Mouse (Mus musculus) midbrain, embryonic 11.5 days (tissue): ENCODE measurements around the gene Pip5k1b. TPM values are rescaled to one million over a fixed set of nuclear protein-coding genes. Genes with fewer than 3 reads are reported as not detected.

ENCODE experiments used
- ATAC-seq: fragments of 200-750 bp; cut with Nextera tagmentation; 2 replicates; pipeline ENCODE4 v1.8.0; 2017; ENCODE audit warnings: moderate TSS enrichment, moderate library complexity; ENCODE audit not compliant: low FRiP score
- DNase-seq: peaks from one replicate; pipeline ENCODE4 v3.0.0; 2015; ENCODE audit warnings: low spot score; ENCODE audit errors: missing footprints
- H3K27ac ChIP-seq: fragments of 300-500 bp; sonication (generic); 2 replicates; pipeline ENCODE4 v1.5.1; 2014; ENCODE audit warnings: low read depth, low read length
- H3K27me3 ChIP-seq: fragments of 300-500 bp; sonication (generic); 2 replicates; pipeline ENCODE4 v1.6.1; 2014; ENCODE audit warnings: mild to moderate bottlenecking, low read length, moderate library complexity, mixed read lengths; ENCODE audit not compliant: control insufficient read depth, insufficient read depth
- H3K36me3 ChIP-seq: fragments of 300-500 bp; sonication (generic); 2 replicates; pipeline ENCODE4 v1.6.1; 2014; ENCODE audit warnings: mild to moderate bottlenecking, low read length, moderate library complexity, mixed read lengths; ENCODE audit not compliant: control insufficient read depth, insufficient read depth
- H3K4me1 ChIP-seq: fragments of 300-500 bp; sonication (generic); 2 replicates; pipeline ENCODE4 v1.6.1; 2014; ENCODE audit warnings: low read length; ENCODE audit not compliant: control insufficient read depth, insufficient read depth
- H3K4me2 ChIP-seq: fragments of 300-500 bp; sonication (generic); 2 replicates; pipeline ENCODE4 v1.6.1; 2014; ENCODE audit warnings: mild to moderate bottlenecking, moderate library complexity
- H3K4me3 ChIP-seq: fragments of 300-500 bp; sonication (generic); 2 replicates; pipeline ENCODE4 v1.5.1; 2014; ENCODE audit warnings: low read depth, low read length
- H3K9ac ChIP-seq: fragments of 300-500 bp; sonication (generic); 2 replicates; pipeline ENCODE4 v1.6.1; 2014; ENCODE audit warnings: low read length
- H3K9me3 ChIP-seq: fragments of 300-500 bp; sonication (generic); 2 replicates; pipeline ENCODE4 v1.6.1; 2016; ENCODE audit warnings: low read length; ENCODE audit not compliant: control insufficient read depth
- WGBS: fragments of 180-500 bp; shearing (Covaris S2); extraction: QIAGEN DNeasy Blood & Tissue Kit; methylation state at CpG from one replicate; pipeline ENCODE4 v1.1.7; 2014; 5-methylcytosine and 5-hydroxymethylcytosine counted together
- polyA plus RNA-seq: library from polyadenylated mRNA; unstranded; fragments of >200 nt; fragmentation: Nextera tagmentation; extraction: Ambion mirVana; gene quantifications from 2 replicates; pipeline ENCODE4 v1.2.1, GENCODE M21; 2014

The Pip5k1b gene
- polyA plus RNA-seq, 1 experiment from 2014 or later = 2.3 TPM

DNA sequence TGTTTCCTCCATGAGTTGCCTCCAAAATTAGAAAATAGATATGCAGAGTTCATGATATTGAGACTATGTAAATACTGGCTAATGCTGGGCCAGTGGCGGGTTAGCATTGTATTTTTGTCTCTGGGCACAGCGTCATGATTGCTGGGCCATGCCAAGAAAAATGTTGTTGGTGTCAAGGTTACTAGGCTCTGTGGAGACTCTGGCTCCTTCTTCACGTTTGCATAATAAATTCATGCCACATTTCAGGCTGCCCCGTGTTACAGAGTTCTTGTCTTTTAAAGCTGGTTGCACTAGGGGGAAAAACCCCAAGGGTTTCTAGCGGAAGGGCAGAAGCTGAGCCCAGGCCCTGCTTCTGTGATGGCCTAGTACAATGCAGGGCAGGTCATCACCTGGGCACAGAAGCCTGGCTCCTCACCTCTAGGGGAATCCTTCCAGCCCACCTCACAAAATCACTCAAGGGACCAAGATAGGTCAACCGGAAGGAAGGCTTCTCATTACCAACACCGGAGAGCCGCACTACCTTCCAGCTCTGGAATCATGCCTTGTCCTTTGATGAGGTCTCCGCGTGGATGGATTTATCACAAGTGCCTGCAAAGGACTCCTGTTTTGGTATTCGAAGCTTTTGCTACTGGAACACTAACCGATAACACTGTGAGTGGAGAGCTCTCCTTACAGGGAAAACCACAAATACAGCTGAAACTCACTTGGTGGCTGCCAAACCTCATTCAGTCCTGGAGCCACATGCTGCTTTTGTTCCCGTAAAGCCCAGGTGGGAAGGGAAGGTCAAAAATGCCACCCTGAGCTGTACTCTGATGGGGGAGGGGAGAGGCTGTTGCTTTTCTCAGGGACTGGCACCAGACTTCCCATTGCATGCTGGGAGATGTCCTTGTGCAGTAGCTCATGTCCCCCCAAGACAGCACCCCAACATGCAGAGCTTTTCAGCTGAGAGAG is 248.1 kb downstream of the Pip5k1b start:
- peaks cover 10% of the 10 kb centered on the region for H3K4me1 ChIP-seq
- H3K9ac ChIP-seq = peak overlapping the region; percentile 17; the same call in 1 of the 2 replicates
- no peak overlapping the region for H3K4me3 ChIP-seq
- no peaks in the 10 kb centered on the region for H3K9me3 ChIP-seq
- H3K27ac ChIP-seq = no peak overlapping the region; the same call in 1 of the 2 replicates
- no peak overlapping the region for H3K4me2 ChIP-seq
- WGBS = 71% methylated on average over 13 of the region's 13 CpGs
- H3K36me3 ChIP-seq = no peaks in the 10 kb centered on the region
- ATAC-seq (peak; percentile 14; the same call in 1 of the 2 replicates), DNase-seq (peak; percentile 83)
- no peaks in the 10 kb centered on the region for H3K27me3 ChIP-seq

DNA sequence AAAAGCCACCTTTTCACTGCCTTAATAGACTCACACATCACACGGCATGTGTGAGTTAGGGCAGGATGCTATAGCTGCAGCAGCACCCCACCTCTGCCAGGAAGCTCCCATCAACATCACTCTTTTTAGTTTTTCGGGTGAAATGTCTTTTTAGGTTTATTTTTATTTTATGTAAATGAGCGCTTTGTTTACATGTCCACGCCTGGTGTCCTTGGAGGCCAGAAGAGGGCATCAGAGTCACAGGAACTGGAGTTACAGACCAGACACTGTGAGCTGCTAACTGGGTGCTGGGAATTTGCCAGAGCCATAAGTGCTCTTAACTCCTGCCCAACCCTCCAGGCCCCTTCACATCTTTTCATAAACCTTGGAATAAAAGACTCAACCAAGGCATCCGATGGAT is 249.3 kb downstream of the Pip5k1b start:
- no peak for ATAC-seq
- no peak overlapping the region for H3K4me2 ChIP-seq
- H3K27ac ChIP-seq = no peak overlapping the region

DNA sequence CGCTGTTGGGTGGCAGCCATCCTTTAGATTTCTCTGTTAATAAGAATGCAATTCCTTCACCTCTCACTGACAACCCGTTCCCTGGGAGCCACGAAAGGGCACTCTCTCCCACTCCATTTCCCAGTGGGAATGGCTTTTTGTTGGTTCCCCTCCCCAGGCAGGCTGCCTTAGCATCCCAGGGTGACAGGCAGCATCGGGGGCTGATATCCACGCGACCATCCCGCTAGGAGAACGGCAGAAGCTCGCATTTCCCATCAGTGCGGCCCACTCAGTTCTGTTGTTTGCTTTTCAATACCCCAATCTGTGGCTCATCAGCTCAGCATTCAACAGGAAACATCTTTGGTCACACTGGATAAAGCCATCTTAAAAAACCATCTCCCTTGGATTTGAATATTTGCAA is 253.5 kb downstream of the Pip5k1b start:
- Histone ChIP-seq H3K9me3 (no peaks in the 10 kb centered on the region), H3K4me1 (peaks cover 14% of the 10 kb centered on the region), H3K9ac (no peak overlapping the region), H3K27me3 (no peaks in the 10 kb centered on the region), H3K36me3 (no peaks in the 10 kb centered on the region), H3K4me2 (no peak overlapping the region; the same call in 1 of the 2 replicates), H3K27ac (no peak overlapping the region), H3K4me3 (no peak overlapping the region)
- WGBS = 35% methylated on average over 10 of the region's 10 CpGs
- ATAC-seq (no peak), DNase-seq (no peak)

More for the DNA sequence above, 249.3 kb downstream of the Pip5k1b start:
- Histone ChIP-seq H3K36me3 (no peaks in the 10 kb centered on the region), H3K4me1 (peaks cover 21% of the 10 kb centered on the region), H3K27me3 (no peaks in the 10 kb centered on the region), H3K9me3 (no peaks in the 10 kb centered on the region), H3K9ac (no peak overlapping the region), H3K4me3 (no peak overlapping the region)
- WGBS = 95% methylated on average over 5 of the region's 5 CpGs
- no peak for DNase-seq

DNA sequence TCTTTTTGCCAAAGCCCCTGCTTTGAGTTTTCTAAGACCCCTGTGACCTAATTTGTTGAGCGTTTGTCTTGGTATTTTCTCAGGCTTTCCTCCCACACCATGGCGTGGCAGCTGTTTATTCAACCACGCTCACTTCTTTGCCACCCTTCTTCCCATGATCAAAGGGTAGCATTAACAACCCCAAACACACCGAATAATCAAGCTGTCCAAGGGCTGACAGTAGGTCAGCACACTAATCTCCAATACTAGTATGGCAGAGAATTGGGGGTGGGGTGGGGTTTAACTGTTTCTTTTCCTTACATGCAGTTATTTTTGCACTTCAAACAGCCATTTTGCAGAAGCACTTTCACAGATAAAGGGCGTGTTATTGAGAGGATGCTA is 253.9 kb downstream of the Pip5k1b start:
- Histone ChIP-seq H3K4me2 (peak overlapping the region; percentile 6; the same call in 1 of the 2 replicates), H3K27ac (no peak overlapping the region), H3K27me3 (no peaks in the 10 kb centered on the region), H3K9me3 (no peaks in the 10 kb centered on the region), H3K9ac (no peak overlapping the region), H3K4me1 (peaks cover 14% of the 10 kb centered on the region), H3K4me3 (no peak overlapping the region), H3K36me3 (no peaks in the 10 kb centered on the region)
- 5% methylated on average over 5 of the region's 5 CpGs for WGBS
- DNase-seq (peak; percentile 88), ATAC-seq (peak; percentile 65)

DNA sequence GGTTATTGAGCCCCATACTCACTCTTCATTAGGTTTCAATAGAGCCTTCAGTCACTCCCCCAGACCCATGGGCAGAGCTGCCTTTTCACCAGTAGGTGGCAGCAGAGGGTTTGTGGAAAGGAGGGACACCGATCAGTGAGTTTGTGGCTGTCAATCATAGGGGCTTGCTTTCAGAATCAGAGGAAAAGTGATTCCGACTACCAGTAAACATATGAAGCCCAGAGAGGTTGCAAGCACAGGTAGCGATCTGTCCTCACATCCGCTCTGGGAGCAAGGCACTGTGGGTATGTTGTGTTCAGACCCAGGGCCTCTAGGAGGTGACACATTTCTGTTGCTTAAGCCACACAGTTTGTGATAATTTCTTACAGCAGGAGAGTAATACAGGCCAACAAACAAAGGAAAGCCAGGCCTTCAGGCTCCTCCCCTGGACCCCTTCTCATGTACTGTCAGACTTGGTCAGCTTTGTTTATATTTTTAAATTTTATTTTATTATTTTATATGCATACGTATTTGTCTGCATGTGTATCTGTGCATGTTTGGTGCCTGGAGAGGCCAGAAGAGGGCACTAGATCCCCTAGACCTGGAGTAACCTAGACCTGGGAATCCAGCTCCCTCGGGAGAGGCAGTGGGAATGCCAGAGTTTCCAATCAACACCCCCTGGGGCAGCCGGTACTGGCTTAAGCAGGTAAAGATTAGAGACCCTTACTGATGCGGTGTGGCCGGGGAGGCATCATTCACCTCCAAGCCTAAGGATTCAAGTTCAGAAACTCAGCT is 254.5 kb downstream of the Pip5k1b start:
- no peaks in the 10 kb centered on the region for H3K36me3 ChIP-seq
- peak; percentile 97 for DNase-seq
- ATAC-seq = peak; percentile 82
- 0 out of 2 replicates have a peak overlapping the region, but pooled peaks have one; percentile 20 for H3K4me3 ChIP-seq
- peaks cover 14% of the 10 kb centered on the region for H3K4me1 ChIP-seq
- WGBS = 2% methylated on average over 9 of the region's 9 CpGs
- H3K4me2 ChIP-seq = peak overlapping the region; percentile 37; the same call in 1 of the 2 replicates
- H3K27me3 ChIP-seq = no peaks in the 10 kb centered on the region
- 0 out of 2 replicates have a peak overlapping the region, but pooled peaks have one; percentile 20 for H3K9ac ChIP-seq
- no peak overlapping the region for H3K27ac ChIP-seq
- no peaks in the 10 kb centered on the region for H3K9me3 ChIP-seq

DNA sequence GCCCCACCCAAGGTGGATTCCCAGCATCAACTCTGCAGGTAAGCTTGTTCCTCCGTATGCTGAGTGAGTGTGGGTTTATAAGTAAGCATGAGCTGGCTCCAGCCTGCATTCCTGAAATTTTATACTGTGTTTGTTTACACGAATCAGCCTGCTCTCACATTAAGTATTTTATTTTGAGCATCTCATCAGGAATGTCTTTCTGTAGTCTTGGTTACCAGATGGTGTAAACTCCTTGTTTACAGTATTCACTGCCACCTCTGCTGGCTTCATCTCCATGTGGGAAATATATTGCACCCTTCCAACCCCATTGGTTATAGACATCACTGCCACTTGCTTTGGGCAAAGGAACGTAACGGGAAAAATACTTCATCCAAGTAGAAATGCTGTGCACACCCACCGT is 262.1 kb downstream of the Pip5k1b start:
- Histone ChIP-seq H3K4me1 (no peaks in the 10 kb centered on the region), H3K4me2 (no peak overlapping the region), H3K4me3 (no peak overlapping the region), H3K9me3 (no peaks in the 10 kb centered on the region), H3K9ac (no peak overlapping the region), H3K27me3 (no peaks in the 10 kb centered on the region), H3K27ac (no peak overlapping the region), H3K36me3 (no peaks in the 10 kb centered on the region)
- WGBS = 89% methylated on average over 5 of the region's 5 CpGs
- ATAC-seq (no peak), DNase-seq (no peak)

DNA sequence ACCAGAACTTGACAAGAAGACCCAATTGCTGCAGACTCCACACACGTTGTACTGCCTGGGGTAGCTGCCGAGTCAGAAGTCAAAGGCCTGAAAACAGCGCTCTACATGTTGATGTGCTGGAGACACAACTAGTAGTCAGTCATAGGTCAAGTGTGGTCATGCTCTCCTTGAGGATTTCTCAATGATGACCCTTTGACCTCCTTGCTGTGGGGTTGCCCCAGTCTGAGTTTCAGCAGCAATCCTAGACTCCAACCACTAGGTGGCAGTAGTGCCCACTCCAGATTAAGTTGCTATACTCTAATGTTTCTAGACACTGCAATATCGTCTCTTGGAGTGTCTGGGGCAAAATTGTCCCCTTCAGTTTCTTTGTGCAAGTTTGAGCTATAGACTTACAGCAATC is 271.5 kb downstream of the Pip5k1b start:
- Histone ChIP-seq H3K9me3 (no peaks in the 10 kb centered on the region), H3K9ac (no peak overlapping the region), H3K4me1 (peaks cover 4% of the 10 kb centered on the region), H3K27ac (no peak overlapping the region), H3K27me3 (no peaks in the 10 kb centered on the region; the same call in 1 of the 2 replicates), H3K36me3 (no peaks in the 10 kb centered on the region), H3K4me2 (no peak overlapping the region), H3K4me3 (no peak overlapping the region)
- DNase-seq (peak; percentile 93), ATAC-seq (no peak)
- 74% methylated on average over 4 of the region's 4 CpGs for WGBS

DNA sequence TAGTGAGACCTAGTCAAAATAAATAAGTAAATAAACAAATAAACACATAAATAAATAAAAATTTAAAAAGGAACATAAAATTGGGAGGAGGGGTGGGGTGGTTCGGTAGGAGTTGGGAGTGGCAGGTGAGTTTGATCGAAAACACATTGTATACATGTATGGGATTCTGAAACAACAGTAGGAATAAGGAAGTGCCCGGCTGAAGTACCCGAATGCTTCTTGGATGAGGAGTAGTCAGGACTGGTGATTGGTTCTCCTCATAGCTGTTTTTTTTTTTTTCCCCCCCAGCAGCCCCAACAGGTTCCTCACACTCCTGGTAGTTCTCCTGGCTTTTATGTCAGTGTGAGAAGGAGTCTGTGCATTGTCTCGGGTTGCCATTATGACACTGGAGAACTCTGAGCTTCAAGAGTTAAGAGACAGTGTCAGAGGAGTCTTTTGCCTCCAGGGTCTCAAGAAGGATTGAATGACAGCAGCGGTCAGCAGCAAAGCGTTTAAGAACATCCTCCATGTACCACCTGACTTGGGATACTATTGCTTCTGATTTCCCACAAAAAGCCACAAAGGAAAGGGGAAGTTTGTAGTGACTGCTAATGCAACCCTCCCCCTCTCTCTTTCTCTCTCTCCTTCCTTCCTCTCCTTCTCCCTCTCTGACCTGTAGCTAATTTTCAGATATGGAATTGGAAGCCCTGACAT is 274.2 kb downstream of the Pip5k1b start:
- no peak for ATAC-seq
- Histone ChIP-seq H3K4me1 (peaks cover 8% of the 10 kb centered on the region), H3K9me3 (no peaks in the 10 kb centered on the region), H3K4me3 (no peak overlapping the region), H3K27me3 (no peaks in the 10 kb centered on the region; the same call in 1 of the 2 replicates), H3K4me2 (peak overlapping the region; percentile 83; the same call in 1 of the 2 replicates), H3K27ac (no peak overlapping the region), H3K9ac (no peak overlapping the region), H3K36me3 (no peaks in the 10 kb centered on the region)
- DNase-seq = no peak
- WGBS = 68% methylated on average over 7 of the region's 7 CpGs
